Mouse (Mus musculus): ENCODE results near the gene Hoxa11. TPM values are rescaled to one million over a fixed set of nuclear protein-coding genes. Genes with fewer than 3 reads are reported as not detected.
A peak's percentile ranks its signal among the peaks of the same experiment; 100 is the strongest.

Hoxa11 gene
- polyA plus RNA-seq, 1 experiment = 0.25 TPM

- Histone ChIP-seq H3K4me1 (ENCODE audit: control insufficient read depth, insufficient read depth, low read length) (no peaks in the 10 kb centered on the region; the same call in 1 of the 2 replicates), H3K4me3 (ENCODE audit: insufficient read depth, low read length) (no peak overlapping the region), H3K27ac (ENCODE audit: insufficient read depth, low read depth, low read length) (no peak overlapping the region)
- no peak for TF ChIP-seq CTCF (IDR thresholded peaks at IDR 0.05; ENCODE audit: low read depth, low read length)
- no peak for TF ChIP-seq POLR2A (IDR thresholded peaks at IDR 0.05; ENCODE audit: borderline replicate concordance, low read depth, low read length)
Measured at GRCm38 (mm10) chr6:52241001-52241621, 4.5 kb downstream of the Hoxa11 start.

GRCm38 (mm10) chr6:52240389-52241000, 5.1 kb downstream of the Hoxa11 start, which contains the start of gene Hoxa10:
TSS of gene Hoxa10 (minus strand) at chr6:52240854.
- H3K27ac ChIP-seq (ENCODE audit: insufficient read depth, low read depth, low read length) = no peak within 1 kb of the TSS
- H3K4me1 ChIP-seq (ENCODE audit: control insufficient read depth, insufficient read depth, low read length) = no peaks in the 10 kb centered on the region; the same call in 1 of the 2 replicates
- peak within 1 kb of the TSS; percentile 37 for H3K4me3 ChIP-seq (ENCODE audit: insufficient read depth, low read length)
- TF ChIP-seq CTCF (IDR thresholded peaks at IDR 0.05; ENCODE audit: low read depth, low read length) (peak; percentile 80), POLR2A (IDR thresholded peaks at IDR 0.05; ENCODE audit: borderline replicate concordance, low read depth, low read length) (no peak)

GRCm38 (mm10) chr6:52239625-52240388, 5.8 kb downstream of the Hoxa11 start:
- TF ChIP-seq CTCF (IDR thresholded peaks at IDR 0.05; ENCODE audit: low read depth, low read length) (no peak), POLR2A (IDR thresholded peaks at IDR 0.05; ENCODE audit: borderline replicate concordance, low read depth, low read length) (no peak)
- Histone ChIP-seq H3K4me3 (ENCODE audit: insufficient read depth, low read length) (peak overlapping the region; percentile 37), H3K4me1 (ENCODE audit: control insufficient read depth, insufficient read depth, low read length) (no peaks in the 10 kb centered on the region; the same call in 1 of the 2 replicates), H3K27ac (ENCODE audit: insufficient read depth, low read depth, low read length) (no peak overlapping the region)

GRCm38 (mm10) chr6:52238976-52239375, 6.6 kb downstream of the Hoxa11 start:
- Histone ChIP-seq H3K4me1 (ENCODE audit: control insufficient read depth, insufficient read depth, low read length) (no peaks in the 10 kb centered on the region; the same call in 1 of the 2 replicates), H3K27ac (ENCODE audit: insufficient read depth, low read depth, low read length) (no peak overlapping the region), H3K4me3 (ENCODE audit: insufficient read depth, low read length) (no peak overlapping the region)
- TF ChIP-seq POLR2A (IDR thresholded peaks at IDR 0.05; ENCODE audit: borderline replicate concordance, low read depth, low read length) = no peak
- no peak for TF ChIP-seq CTCF (IDR thresholded peaks at IDR 0.05; ENCODE audit: low read depth, low read length)

GRCm38 (mm10) chr6:52238155-52238545, 7.5 kb downstream of the Hoxa11 start:
- TF ChIP-seq CTCF (IDR thresholded peaks at IDR 0.05; ENCODE audit: low read depth, low read length) (no peak), POLR2A (IDR thresholded peaks at IDR 0.05; ENCODE audit: borderline replicate concordance, low read depth, low read length) (no peak)
- no peak overlapping the region for H3K27ac ChIP-seq (ENCODE audit: insufficient read depth, low read depth, low read length)
- H3K4me1 ChIP-seq (ENCODE audit: control insufficient read depth, insufficient read depth, low read length) = no peaks in the 10 kb centered on the region; the same call in 1 of the 2 replicates
- no peak overlapping the region for H3K4me3 ChIP-seq (ENCODE audit: insufficient read depth, low read length)

GRCm38 (mm10) chr6:52237346-52238154, 8.1 kb downstream of the Hoxa11 start:
- TF ChIP-seq CTCF (IDR thresholded peaks at IDR 0.05; ENCODE audit: low read depth, low read length) = no peak
- TF ChIP-seq POLR2A (IDR thresholded peaks at IDR 0.05; ENCODE audit: borderline replicate concordance, low read depth, low read length) = no peak
- H3K27ac ChIP-seq (ENCODE audit: insufficient read depth, low read depth, low read length) = no peak overlapping the region

GRCm38 (mm10) chr6:52236806-52237205, 8.8 kb downstream of the Hoxa11 start:
- TF ChIP-seq POLR2A (IDR thresholded peaks at IDR 0.05; ENCODE audit: borderline replicate concordance, low read depth, low read length) (no peak), CTCF (IDR thresholded peaks at IDR 0.05; ENCODE audit: low read depth, low read length) (no peak)

More at GRCm38 (mm10) chr6:52237346-52238154, 8.1 kb downstream of the Hoxa11 start:
- Histone ChIP-seq H3K4me3 (ENCODE audit: insufficient read depth, low read length) (no peak overlapping the region), H3K4me1 (ENCODE audit: control insufficient read depth, insufficient read depth, low read length) (no peaks in the 10 kb centered on the region; the same call in 1 of the 2 replicates)

GRCm38 (mm10) chr6:52235866-52236265, 9.7 kb downstream of the Hoxa11 start:
- no peak overlapping the region for H3K4me3 ChIP-seq (ENCODE audit: insufficient read depth, low read length)
- no peak for TF ChIP-seq CTCF (IDR thresholded peaks at IDR 0.05; ENCODE audit: low read depth, low read length)
- no peak for TF ChIP-seq POLR2A (IDR thresholded peaks at IDR 0.05; ENCODE audit: borderline replicate concordance, low read depth, low read length)
- no peaks in the 10 kb centered on the region; the same call in 1 of the 2 replicates for H3K4me1 ChIP-seq (ENCODE audit: control insufficient read depth, insufficient read depth, low read length)
- H3K27ac ChIP-seq (ENCODE audit: insufficient read depth, low read depth, low read length) = no peak overlapping the region

More at GRCm38 (mm10) chr6:52236806-52237205, 8.8 kb downstream of the Hoxa11 start:
- Histone ChIP-seq H3K27ac (ENCODE audit: insufficient read depth, low read depth, low read length) (no peak overlapping the region), H3K4me3 (ENCODE audit: insufficient read depth, low read length) (no peak overlapping the region), H3K4me1 (ENCODE audit: control insufficient read depth, insufficient read depth, low read length) (no peaks in the 10 kb centered on the region; the same call in 1 of the 2 replicates)

- no peak overlapping the region for H3K27ac ChIP-seq (ENCODE audit: insufficient read depth, low read depth, low read length)
- no peak for TF ChIP-seq CTCF (IDR thresholded peaks at IDR 0.05; ENCODE audit: low read depth, low read length)
- TF ChIP-seq POLR2A (IDR thresholded peaks at IDR 0.05; ENCODE audit: borderline replicate concordance, low read depth, low read length) = no peak
- no peak overlapping the region for H3K4me3 ChIP-seq (ENCODE audit: insufficient read depth, low read length)
- no peaks in the 10 kb centered on the region; the same call in 1 of the 2 replicates for H3K4me1 ChIP-seq (ENCODE audit: control insufficient read depth, insufficient read depth, low read length)
Measured at GRCm38 (mm10) chr6:52235267-52235666, 10.3 kb downstream of the Hoxa11 start.
